Mouse (Mus musculus): ENCODE results near the gene Nhlh1. TPM values are rescaled to one million over a fixed set of nuclear protein-coding genes. Genes with fewer than 3 reads are reported as not detected.

Nhlh1 gene
- polyA plus RNA-seq, 1 experiment: 0.02 TPM

DNA sequence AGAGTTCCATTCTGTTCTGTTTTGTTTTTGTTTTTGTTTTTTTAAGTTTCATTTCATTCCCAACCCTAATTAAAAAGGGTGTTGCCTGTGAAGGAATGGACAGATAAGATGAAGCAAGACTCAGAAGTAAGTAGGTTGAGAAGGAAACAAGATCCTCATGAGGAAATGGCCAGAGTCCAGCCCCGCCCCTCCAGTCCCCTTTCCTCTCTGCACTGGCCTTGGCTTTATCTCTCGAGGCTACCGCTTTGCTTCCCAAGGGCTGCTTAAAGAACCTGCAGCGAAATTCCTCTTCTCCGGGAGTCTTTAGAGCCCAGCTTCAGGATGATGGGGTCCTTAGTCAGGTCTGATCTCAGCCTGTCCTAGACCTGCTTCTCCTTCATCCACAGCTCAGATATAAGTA lies 20.6 kb upstream of the Nhlh1 start:
- TF ChIP-seq POLR2AphosphoS2 (IDR thresholded peaks at IDR 0.05; ENCODE audit: insufficient read length, low read depth) (no peak), E2F4 (IDR thresholded peaks at IDR 0.05; ENCODE audit: insufficient read depth) (no peak), REST (IDR thresholded peaks at IDR 0.05; ENCODE audit: insufficient read depth, insufficient read length) (no peak), TCF3 (IDR thresholded peaks at IDR 0.05; ENCODE audit: insufficient read length, low read depth) (no peak), TCF12 (IDR thresholded peaks at IDR 0.05; ENCODE audit: insufficient read depth, poor library complexity, severe bottlenecking) (no peak), MAX (IDR thresholded peaks at IDR 0.05; ENCODE audit: low read depth) (no peak), MYOG (IDR thresholded peaks at IDR 0.05; ENCODE audit: control insufficient read depth in 1 of 3, insufficient read depth in 1 of 3, insufficient read length in 2 of 3, low read depth in 2 of 3) (no peak), POLR2A (IDR thresholded peaks at IDR 0.05; ENCODE audit: insufficient read length, low read depth) (no peak), MYOD1 (IDR thresholded peaks at IDR 0.05; ENCODE audit: control insufficient read depth in 1 of 3, insufficient read length in 2 of 3, low read depth in 2 of 3) (no peak), CEBPB (IDR thresholded peaks at IDR 0.05; ENCODE audit: insufficient read depth, poor library complexity, severe bottlenecking) (no peak), SRF (IDR thresholded peaks at IDR 0.05; ENCODE audit: control insufficient read depth, insufficient read length, low read depth) (no peak), USF1 (IDR thresholded peaks at IDR 0.05; ENCODE audit: low read depth) (no peak)

DNA sequence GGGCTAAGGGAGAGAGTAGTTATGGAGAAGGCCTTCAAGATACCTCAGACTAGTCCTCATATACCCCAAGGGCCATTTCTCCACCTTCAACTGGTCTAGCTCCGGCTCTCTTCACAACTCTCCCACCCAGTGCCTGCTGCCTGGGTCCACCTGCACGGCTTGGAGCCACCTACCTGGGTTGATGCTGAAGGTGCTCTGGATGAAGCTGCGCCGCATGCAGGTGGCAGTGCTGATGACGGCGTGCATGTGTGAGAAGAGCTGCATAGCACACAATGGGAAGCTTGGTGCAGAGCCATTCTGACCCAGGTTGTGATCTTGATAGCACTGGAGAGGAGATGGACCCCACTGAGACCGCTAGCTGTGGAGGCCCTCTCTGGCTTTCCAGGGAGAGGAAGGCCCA lies 15.2 kb upstream of the Nhlh1 start:
- Histone ChIP-seq H3K27me3 (ENCODE audit: control insufficient read depth, insufficient read depth, insufficient read length) (no peaks in the 10 kb centered on the region), H3K36me3 (ENCODE audit: control insufficient read depth, insufficient read depth) (peaks cover 42% of the 10 kb centered on the region), H3ac (ENCODE audit: control insufficient read depth, insufficient read length) (no peak overlapping the region), H3K4me3 (no peak overlapping the region), H3K4me2 (ENCODE audit: low read depth) (no peak overlapping the region), H3K79me2 (ENCODE audit: control insufficient read depth, insufficient read depth) (no peaks in the 10 kb centered on the region)
- TF ChIP-seq REST (IDR thresholded peaks at IDR 0.05; ENCODE audit: insufficient read depth, insufficient read length): no peak

More for the DNA sequence above, 20.6 kb upstream of the Nhlh1 start:
- Histone ChIP-seq H3K4me3 (no peak overlapping the region), H3K27me3 (ENCODE audit: control insufficient read depth, insufficient read depth, insufficient read length) (no peaks in the 10 kb centered on the region), H3ac (ENCODE audit: control insufficient read depth, insufficient read length) (no peak overlapping the region), H3K4me2 (ENCODE audit: low read depth) (no peak overlapping the region), H3K36me3 (ENCODE audit: control insufficient read depth, insufficient read depth) (peaks cover 22% of the 10 kb centered on the region), H3K79me2 (ENCODE audit: control insufficient read depth, insufficient read depth) (peaks cover 20% of the 10 kb centered on the region)

DNA sequence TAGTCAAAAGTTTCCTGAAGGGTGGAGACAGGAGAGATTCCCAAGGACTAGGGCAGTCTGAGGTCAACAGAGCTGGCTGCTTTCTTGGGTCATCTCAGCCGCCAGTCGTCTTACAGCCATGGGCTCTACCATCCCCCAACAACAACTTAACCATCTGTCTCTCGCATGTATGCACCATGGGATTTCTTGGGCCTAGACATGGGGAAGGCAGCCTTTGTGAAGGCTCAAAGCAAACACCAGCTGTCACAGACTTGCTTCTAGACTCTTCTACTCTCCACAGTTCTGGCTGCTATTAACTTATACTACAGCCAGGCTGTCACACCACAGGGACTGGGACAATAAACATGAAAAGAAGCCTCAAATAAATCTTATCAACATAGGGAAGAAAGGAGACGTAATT lies 14.2 kb upstream of the Nhlh1 start:
- Histone ChIP-seq H3ac (ENCODE audit: control insufficient read depth, insufficient read length) (no peak overlapping the region), H3K36me3 (ENCODE audit: control insufficient read depth, insufficient read depth) (peaks cover 39% of the 10 kb centered on the region), H3K4me2 (ENCODE audit: low read depth) (no peak overlapping the region), H3K27me3 (ENCODE audit: control insufficient read depth, insufficient read depth, insufficient read length) (no peaks in the 10 kb centered on the region), H3K79me2 (ENCODE audit: control insufficient read depth, insufficient read depth) (no peaks in the 10 kb centered on the region), H3K4me3 (no peak overlapping the region)
- TF ChIP-seq TCF12 (IDR thresholded peaks at IDR 0.05; ENCODE audit: insufficient read depth, poor library complexity, severe bottlenecking): no peak
- TF ChIP-seq POLR2AphosphoS2 (IDR thresholded peaks at IDR 0.05; ENCODE audit: insufficient read length, low read depth): no peak
- no peak for TF ChIP-seq MYOD1 (IDR thresholded peaks at IDR 0.05; ENCODE audit: control insufficient read depth in 1 of 3, insufficient read length in 2 of 3, low read depth in 2 of 3)
- no peak for TF ChIP-seq CEBPB (IDR thresholded peaks at IDR 0.05; ENCODE audit: insufficient read depth, poor library complexity, severe bottlenecking)
- no peak for TF ChIP-seq POLR2A (IDR thresholded peaks at IDR 0.05; ENCODE audit: insufficient read length, low read depth)
- TF ChIP-seq MAX (IDR thresholded peaks at IDR 0.05; ENCODE audit: low read depth): no peak
- TF ChIP-seq SRF (IDR thresholded peaks at IDR 0.05; ENCODE audit: control insufficient read depth, insufficient read length, low read depth): no peak
- TF ChIP-seq TCF3 (IDR thresholded peaks at IDR 0.05; ENCODE audit: insufficient read length, low read depth): no peak
- TF ChIP-seq USF1 (IDR thresholded peaks at IDR 0.05; ENCODE audit: low read depth): no peak
- TF ChIP-seq E2F4 (IDR thresholded peaks at IDR 0.05; ENCODE audit: insufficient read depth): no peak
- no peak for TF ChIP-seq MYOG (IDR thresholded peaks at IDR 0.05; ENCODE audit: control insufficient read depth in 1 of 3, insufficient read depth in 1 of 3, insufficient read length in 2 of 3, low read depth in 2 of 3)
- no peak for TF ChIP-seq REST (IDR thresholded peaks at IDR 0.05; ENCODE audit: insufficient read depth, insufficient read length)

DNA sequence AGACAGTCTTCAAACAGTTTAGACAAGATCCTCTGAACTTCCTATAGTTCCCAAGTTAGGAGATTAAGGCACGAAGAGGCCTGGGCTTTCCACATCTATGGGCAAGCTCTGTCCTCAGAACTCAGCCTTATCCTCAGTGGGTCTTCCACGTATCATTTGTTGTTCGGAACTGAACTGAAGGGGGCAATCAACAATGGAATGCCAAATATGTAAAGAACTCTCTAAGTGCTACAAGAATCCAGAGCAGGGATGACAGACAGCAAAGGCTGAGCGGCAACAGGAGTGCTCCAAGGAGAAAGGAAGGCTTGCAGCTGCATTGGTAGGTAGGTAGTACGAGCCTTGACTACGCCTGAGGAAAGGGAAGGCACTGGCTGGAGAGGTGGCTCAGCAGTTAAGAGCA lies 12.9 kb upstream of the Nhlh1 start:
- peaks cover 39% of the 10 kb centered on the region for H3K36me3 ChIP-seq (ENCODE audit: control insufficient read depth, insufficient read depth)
- no peak overlapping the region for H3K4me2 ChIP-seq (ENCODE audit: low read depth)
- no peak overlapping the region for H3K4me3 ChIP-seq
- H3ac ChIP-seq (ENCODE audit: control insufficient read depth, insufficient read length): no peak overlapping the region
- H3K79me2 ChIP-seq (ENCODE audit: control insufficient read depth, insufficient read depth): no peaks in the 10 kb centered on the region
- TF ChIP-seq POLR2A (IDR thresholded peaks at IDR 0.05; ENCODE audit: insufficient read length, low read depth) (no peak), MYOG (IDR thresholded peaks at IDR 0.05; ENCODE audit: control insufficient read depth in 1 of 3, insufficient read depth in 1 of 3, insufficient read length in 2 of 3, low read depth in 2 of 3) (no peak), USF1 (IDR thresholded peaks at IDR 0.05; ENCODE audit: low read depth) (no peak), TCF12 (IDR thresholded peaks at IDR 0.05; ENCODE audit: insufficient read depth, poor library complexity, severe bottlenecking) (no peak), E2F4 (IDR thresholded peaks at IDR 0.05; ENCODE audit: insufficient read depth) (no peak), MYOD1 (IDR thresholded peaks at IDR 0.05; ENCODE audit: control insufficient read depth in 1 of 3, insufficient read length in 2 of 3, low read depth in 2 of 3) (no peak), MAX (IDR thresholded peaks at IDR 0.05; ENCODE audit: low read depth) (no peak), TCF3 (IDR thresholded peaks at IDR 0.05; ENCODE audit: insufficient read length, low read depth) (no peak), REST (IDR thresholded peaks at IDR 0.05; ENCODE audit: insufficient read depth, insufficient read length) (no peak), POLR2AphosphoS2 (IDR thresholded peaks at IDR 0.05; ENCODE audit: insufficient read length, low read depth) (no peak), SRF (IDR thresholded peaks at IDR 0.05; ENCODE audit: control insufficient read depth, insufficient read length, low read depth) (no peak)
- H3K27me3 ChIP-seq (ENCODE audit: control insufficient read depth, insufficient read depth, insufficient read length): no peaks in the 10 kb centered on the region

DNA sequence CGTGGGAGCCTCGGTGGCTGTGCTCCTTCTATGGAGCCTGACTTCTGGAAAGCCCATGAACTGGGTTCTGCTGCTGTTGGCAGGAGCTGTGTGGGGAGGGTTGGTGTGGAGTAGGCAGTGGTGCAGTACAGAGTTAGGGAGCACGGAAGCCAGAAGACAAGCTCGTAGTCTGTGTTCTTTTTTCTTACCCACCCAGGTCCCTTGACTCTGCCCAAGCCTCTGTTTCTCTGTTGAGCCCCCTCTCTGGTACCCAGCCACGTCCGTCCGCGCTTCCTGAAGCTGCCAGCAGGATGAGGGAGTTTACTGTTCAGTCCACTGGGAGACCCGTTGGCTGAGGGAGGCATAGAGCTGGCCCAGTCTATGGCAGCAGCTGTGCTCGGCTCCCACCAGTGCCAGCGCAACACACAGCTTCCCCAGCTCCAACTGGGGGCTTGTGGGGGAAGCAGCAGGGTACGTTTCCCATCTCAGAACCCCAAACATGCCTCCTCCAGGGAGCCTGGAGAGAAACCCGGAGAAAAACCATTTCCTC lies 7.3 kb upstream of the Nhlh1 start:
- no peak for TF ChIP-seq POLR2AphosphoS2 (IDR thresholded peaks at IDR 0.05; ENCODE audit: insufficient read length, low read depth)
- no peaks in the 10 kb centered on the region for H3K27me3 ChIP-seq (ENCODE audit: control insufficient read depth, insufficient read depth, insufficient read length)
- peaks cover 7% of the 10 kb centered on the region for H3K36me3 ChIP-seq (ENCODE audit: control insufficient read depth, insufficient read depth)
- H3K4me2 ChIP-seq (ENCODE audit: low read depth): no peak overlapping the region
- H3K4me3 ChIP-seq: no peak overlapping the region
- no peaks in the 10 kb centered on the region for H3K79me2 ChIP-seq (ENCODE audit: control insufficient read depth, insufficient read depth)
- no peak overlapping the region for H3ac ChIP-seq (ENCODE audit: control insufficient read depth, insufficient read length)

All from myocyte (in vitro differentiated cells).